Mouse (Mus musculus): ENCODE measurements around the gene Syde1. TPM values are rescaled to one million over a fixed set of nuclear protein-coding genes. Genes with fewer than 3 reads are reported as not detected.
"Not testable (repeated sequence)": the region's sequence is repeated elsewhere in the genome, so short reads cannot be mapped to it uniquely, and the experiment has no call there.

Syde1 gene
- 13.4 and 14.5 TPM in 2 replicates for polyA plus RNA-seq (2016; fragmentation: Nextera tagmentation; extraction: Ambion mirVana)

- Histone ChIP-seq H3K4me3 (peak within 1 kb of the TSS; percentile 75), H3K27ac (replicated peaks) (peak within 1 kb of the TSS; percentile 91), H3K27me3 (ENCODE audit: low read depth, poor library complexity, severe bottlenecking) (no peaks in the 10 kb centered on the region), H3K9me3 (replicated peaks) (no peaks in the 10 kb centered on the region), H3K36me3 (peaks cover 31% of the 10 kb centered on the region), H3K4me1 (peaks cover 23% of the 10 kb centered on the region)
- peak; percentile 68 for DNase-seq (ENCODE audit: low spot score)
- WGBS = 4% methylated on average over 50 of the region's 54 CpGs
Measured at GRCm38 (mm10) chr10:78591406-78592328, at the start of gene Syde1. Syde1 (minus strand) TSS chr10:78591964.

GRCm38 (mm10) chr10:78632311-78632710, 40.5 kb upstream of the Syde1 start:
- no peaks in the 10 kb centered on the region for H3K9me3 ChIP-seq (replicated peaks)
- H3K36me3 ChIP-seq = no peaks in the 10 kb centered on the region
- H3K4me3 ChIP-seq = no peak overlapping the region
- H3K27me3 ChIP-seq (ENCODE audit: low read depth, poor library complexity, severe bottlenecking) = no peaks in the 10 kb centered on the region
- WGBS = 29% methylated on average over 6 of the region's 6 CpGs
- peak; percentile 38 for DNase-seq (ENCODE audit: low spot score)
- H3K4me1 ChIP-seq = no peaks in the 10 kb centered on the region
- H3K27ac ChIP-seq (replicated peaks) = no peak overlapping the region

GRCm38 (mm10) chr10:78630194-78630593, 38.4 kb upstream of the Syde1 start:
- Histone ChIP-seq H3K4me1 (no peaks in the 10 kb centered on the region), H3K4me3 (no peak overlapping the region), H3K36me3 (no peaks in the 10 kb centered on the region), H3K27me3 (ENCODE audit: low read depth, poor library complexity, severe bottlenecking) (no peaks in the 10 kb centered on the region), H3K9me3 (replicated peaks) (no peaks in the 10 kb centered on the region), H3K27ac (replicated peaks) (no peak overlapping the region)
- 78% methylated on average over 4 of the region's 4 CpGs for WGBS
- DNase-seq (ENCODE audit: low spot score) = no peak

GRCm38 (mm10) chr10:78623143-78623542, 31.4 kb upstream of the Syde1 start:
- H3K9me3 ChIP-seq (replicated peaks); H3K36me3 ChIP-seq; H3K27ac ChIP-seq (replicated peaks); H3K4me3 ChIP-seq; DNase-seq (ENCODE audit: low spot score); H3K27me3 ChIP-seq (ENCODE audit: low read depth, poor library complexity, severe bottlenecking); H3K4me1 ChIP-seq: not testable (repeated sequence)
- 89% methylated on average over 3 of the region's 3 CpGs for WGBS

- DNase-seq (ENCODE audit: low spot score) = no peak
- H3K27me3 ChIP-seq (ENCODE audit: low read depth, poor library complexity, severe bottlenecking) = no peaks in the 10 kb centered on the region
- H3K9me3 ChIP-seq (replicated peaks) = no peaks in the 10 kb centered on the region
- H3K36me3 ChIP-seq = no peaks in the 10 kb centered on the region
- 82% methylated on average over 1 of the region's 1 CpGs for WGBS
- no peak within 1 kb of the TSS for H3K27ac ChIP-seq (replicated peaks)
- no peaks in the 10 kb centered on the region for H3K4me1 ChIP-seq
- no peak within 1 kb of the TSS for H3K4me3 ChIP-seq
Measured at GRCm38 (mm10) chr10:78617974-78618373, 26.2 kb upstream of the Syde1 start, which contains the start of gene Olfr1357. Olfr1357 (minus strand) TSS chr10:78618074.

- H3K4me1 ChIP-seq = no peaks in the 10 kb centered on the region
- 83% methylated on average over 3 of the region's 3 CpGs for WGBS
- H3K27ac ChIP-seq (replicated peaks) = no peak overlapping the region
- no peaks in the 10 kb centered on the region for H3K36me3 ChIP-seq
- no peak overlapping the region for H3K4me3 ChIP-seq
- H3K27me3 ChIP-seq (ENCODE audit: low read depth, poor library complexity, severe bottlenecking) = no peaks in the 10 kb centered on the region
- H3K9me3 ChIP-seq (replicated peaks) = no peaks in the 10 kb centered on the region
- DNase-seq (ENCODE audit: low spot score) = no peak
Measured at GRCm38 (mm10) chr10:78607602-78608001, 15.8 kb upstream of the Syde1 start.

- Histone ChIP-seq H3K4me1 (no peaks in the 10 kb centered on the region), H3K36me3 (no peaks in the 10 kb centered on the region), H3K27ac (replicated peaks) (no peak overlapping the region), H3K27me3 (ENCODE audit: low read depth, poor library complexity, severe bottlenecking) (no peaks in the 10 kb centered on the region), H3K4me3 (no peak overlapping the region), H3K9me3 (replicated peaks) (no peaks in the 10 kb centered on the region)
- 53% methylated on average over 3 of the region's 3 CpGs for WGBS
- no peak for DNase-seq (ENCODE audit: low spot score)
Measured at GRCm38 (mm10) chr10:78605080-78605479, 13.3 kb upstream of the Syde1 start.

GRCm38 (mm10) chr10:78599865-78600264, 8.1 kb upstream of the Syde1 start:
- Histone ChIP-seq H3K9me3 (replicated peaks) (no peaks in the 10 kb centered on the region), H3K27me3 (ENCODE audit: low read depth, poor library complexity, severe bottlenecking) (no peaks in the 10 kb centered on the region)
- WGBS = 90% methylated on average over 5 of the region's 5 CpGs

GRCm38 (mm10) chr10:78594566-78594965, 2.8 kb upstream of the Syde1 start:
- Histone ChIP-seq H3K9me3 (replicated peaks) (no peaks in the 10 kb centered on the region), H3K27me3 (ENCODE audit: low read depth, poor library complexity, severe bottlenecking) (no peaks in the 10 kb centered on the region), H3K4me3 (no peak overlapping the region), H3K36me3 (peaks cover 5% of the 10 kb centered on the region), H3K4me1 (peaks cover 23% of the 10 kb centered on the region), H3K27ac (replicated peaks) (no peak overlapping the region)
- DNase-seq (ENCODE audit: low spot score) = no peak

More at GRCm38 (mm10) chr10:78599865-78600264, 8.1 kb upstream of the Syde1 start:
- Histone ChIP-seq H3K4me1 (no peaks in the 10 kb centered on the region), H3K27ac (replicated peaks) (no peak overlapping the region), H3K4me3 (no peak overlapping the region), H3K36me3 (no peaks in the 10 kb centered on the region)
- DNase-seq (ENCODE audit: low spot score) = no peak

- H3K27ac ChIP-seq (replicated peaks) = no peak overlapping the region
- no peak overlapping the region for H3K4me3 ChIP-seq
- 76% methylated on average over 6 of the region's 6 CpGs for WGBS
- H3K9me3 ChIP-seq (replicated peaks) = no peaks in the 10 kb centered on the region
- DNase-seq (ENCODE audit: low spot score) = no peak
- H3K36me3 ChIP-seq = peaks cover 9% of the 10 kb centered on the region
- H3K4me1 ChIP-seq = peaks cover 23% of the 10 kb centered on the region
- H3K27me3 ChIP-seq (ENCODE audit: low read depth, poor library complexity, severe bottlenecking) = no peaks in the 10 kb centered on the region
Measured at GRCm38 (mm10) chr10:78594157-78594556, 2.4 kb upstream of the Syde1 start.

- no peak overlapping the region for H3K4me3 ChIP-seq
- peaks cover 23% of the 10 kb centered on the region for H3K4me1 ChIP-seq
- peaks cover 13% of the 10 kb centered on the region for H3K36me3 ChIP-seq
- H3K9me3 ChIP-seq (replicated peaks) = no peaks in the 10 kb centered on the region
- WGBS = 88% methylated on average over 5 of the region's 5 CpGs
- no peak overlapping the region for H3K27ac ChIP-seq (replicated peaks)
- no peaks in the 10 kb centered on the region for H3K27me3 ChIP-seq (ENCODE audit: low read depth, poor library complexity, severe bottlenecking)
- DNase-seq (ENCODE audit: low spot score) = no peak
Measured at GRCm38 (mm10) chr10:78593736-78594135, 2.0 kb upstream of the Syde1 start.

- peaks cover 20% of the 10 kb centered on the region for H3K36me3 ChIP-seq
- peaks cover 23% of the 10 kb centered on the region for H3K4me1 ChIP-seq
- no peaks in the 10 kb centered on the region for H3K27me3 ChIP-seq (ENCODE audit: low read depth, poor library complexity, severe bottlenecking)
- 92% methylated on average over 4 of the region's 4 CpGs for WGBS
- H3K4me3 ChIP-seq = no peak overlapping the region
- H3K9me3 ChIP-seq (replicated peaks) = no peaks in the 10 kb centered on the region
- DNase-seq (ENCODE audit: low spot score) = no peak
- no peak overlapping the region for H3K27ac ChIP-seq (replicated peaks)
Measured at GRCm38 (mm10) chr10:78592856-78593379, 1.2 kb upstream of the Syde1 start.

GRCm38 (mm10) chr10:78590744-78591143, 1.0 kb downstream of the Syde1 start:
- Histone ChIP-seq H3K27me3 (ENCODE audit: low read depth, poor library complexity, severe bottlenecking) (no peaks in the 10 kb centered on the region), H3K27ac (replicated peaks) (peak overlapping the region; percentile 91), H3K4me1 (peaks cover 23% of the 10 kb centered on the region), H3K4me3 (peak overlapping the region; percentile 75), H3K36me3 (peaks cover 40% of the 10 kb centered on the region), H3K9me3 (replicated peaks) (no peaks in the 10 kb centered on the region)
- WGBS = 58% methylated on average over 9 of the region's 9 CpGs
- no peak for DNase-seq (ENCODE audit: low spot score)
